Mouse (Mus musculus): ENCODE results near the gene Cdk6. TPM values are rescaled to one million over a fixed set of nuclear protein-coding genes. Genes with fewer than 3 reads are reported as not detected.
A peak's percentile ranks its signal among the peaks of the same experiment; 100 is the strongest.
"Not testable (repeated sequence)": the region's sequence is repeated elsewhere in the genome, so short reads cannot be mapped to it uniquely, and the experiment has no call there.

The Cdk6 gene
- total RNA-seq, 2 experiments from 2014 or later = 1.4 to 2.1 TPM

- intact Hi-C loops (cut with DNase I) = no loop called here
- DNase-seq = peak; percentile 7 to 44
Measured at GRCm38 (mm10) chr5:3343566-3344080, 2.3 kb downstream of the Cdk6 start.

- intact Hi-C loops (cut with DNase I) = no loop called here
- DNase-seq = peak; percentile 70 to 72
Measured at GRCm38 (mm10) chr5:3344081-3344631, 2.9 kb downstream of the Cdk6 start.

GRCm38 (mm10) chr5:3345540-3345939, 4.3 kb downstream of the Cdk6 start:
- DNase-seq; intact Hi-C loops (cut with DNase I): not testable (repeated sequence)

GRCm38 (mm10) chr5:3349393-3349792, 8.1 kb downstream of the Cdk6 start:
- DNase-seq; intact Hi-C loops (cut with DNase I): not testable (repeated sequence)

GRCm38 (mm10) chr5:3351836-3352235, 10.6 kb downstream of the Cdk6 start:
- DNase-seq; intact Hi-C loops (cut with DNase I): not testable (repeated sequence)

GRCm38 (mm10) chr5:3352314-3352713, 11.0 kb downstream of the Cdk6 start:
- no peak for DNase-seq
- intact Hi-C loops (cut with DNase I) = no loop called here

- intact Hi-C loops (cut with DNase I) = no loop called here
- no peak for DNase-seq
Measured at GRCm38 (mm10) chr5:3352827-3353226, 11.5 kb downstream of the Cdk6 start.

- no peak for DNase-seq
- intact Hi-C loops (cut with DNase I) = no loop called here
Measured at GRCm38 (mm10) chr5:3354307-3354706, 13.0 kb downstream of the Cdk6 start.

- intact Hi-C loops (cut with DNase I) = no loop called here
- no peak for DNase-seq
Measured at GRCm38 (mm10) chr5:3355032-3355536, 13.8 kb downstream of the Cdk6 start.

- intact Hi-C loops (cut with DNase I) = no loop called here
- no peak for DNase-seq
Measured at GRCm38 (mm10) chr5:3355560-3356260, 14.4 kb downstream of the Cdk6 start.

GRCm38 (mm10) chr5:3356261-3356778, 15.0 kb downstream of the Cdk6 start:
- intact Hi-C loops (cut with DNase I) = no loop called here

GRCm38 (mm10) chr5:3357496-3357895, 16.2 kb downstream of the Cdk6 start:
- DNase-seq = no peak
- intact Hi-C loops (cut with DNase I) = no loop called here

More at GRCm38 (mm10) chr5:3356261-3356778, 15.0 kb downstream of the Cdk6 start:
- DNase-seq = no peak

- intact Hi-C loops (cut with DNase I) = no loop called here
- DNase-seq = no peak
Measured at GRCm38 (mm10) chr5:3358687-3359520, 17.6 kb downstream of the Cdk6 start.

- no peak for DNase-seq
- intact Hi-C loops (cut with DNase I) = no loop called here
Measured at GRCm38 (mm10) chr5:3359914-3360313, 18.6 kb downstream of the Cdk6 start.

- intact Hi-C loops (cut with DNase I) = no loop called here
- no peak for DNase-seq
Measured at GRCm38 (mm10) chr5:3361252-3361651, 20.0 kb downstream of the Cdk6 start.

GRCm38 (mm10) chr5:3362111-3362510, 20.8 kb downstream of the Cdk6 start:
- intact Hi-C loops (cut with DNase I) = no loop called here
- DNase-seq = no peak

- intact Hi-C loops (cut with DNase I) = no loop called here
Measured at GRCm38 (mm10) chr5:3363036-3363983, 22.0 kb downstream of the Cdk6 start.

GRCm38 (mm10) chr5:3367045-3367444, 25.8 kb downstream of the Cdk6 start:
- DNase-seq = no peak
- intact Hi-C loops (cut with DNase I) = no loop called here

More at GRCm38 (mm10) chr5:3363036-3363983, 22.0 kb downstream of the Cdk6 start:
- DNase-seq = no peak

GRCm38 (mm10) chr5:3369317-3369716, 28.0 kb downstream of the Cdk6 start:
- DNase-seq = no peak
- intact Hi-C loops (cut with DNase I) = no loop called here

GRCm38 (mm10) chr5:3371212-3371611, 29.9 kb downstream of the Cdk6 start:
- intact Hi-C loops (cut with DNase I) = no loop called here
- no peak for DNase-seq

Data from gastrocnemius, postnatal 36 days (tissue).